19 mouse cellular contexts compared by ENCODE assay signal in the genomic region with DNA sequence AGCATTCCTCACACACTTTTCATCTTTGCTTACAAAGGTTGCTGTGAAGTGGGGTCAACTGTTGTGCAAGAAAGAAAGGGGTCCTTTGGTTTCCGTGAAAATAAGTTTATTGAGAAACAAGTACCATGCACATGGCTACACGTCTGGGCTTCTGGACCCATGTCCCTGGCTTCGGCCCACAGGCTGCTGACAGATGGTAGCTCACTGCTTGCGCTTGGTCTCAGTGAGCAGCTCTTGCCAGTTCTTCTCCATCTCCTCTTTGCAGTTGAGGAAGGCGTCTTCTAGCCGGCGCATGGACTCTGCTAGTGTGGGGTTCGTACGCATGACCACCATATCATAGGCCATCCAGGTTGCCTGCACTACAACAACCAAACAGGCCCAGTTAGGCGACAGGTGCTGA. TPM values are rescaled to one million over a fixed set of nuclear protein-coding genes. Genes with fewer than 3 reads are reported as not detected.
DNase-seq lines count a peak whose midpoint lies in the region; ATAC-seq and TF ChIP-seq lines count a peak whose summit lies in the region.
"Had no signal": no experiment of that assay in that cellular context is flagged by ENCODE, and none has a peak within 500 bp of the region (broad histone marks: within the 10 kb centered on the region; RNA-seq: fewer than 3 reads in every experiment).

No protein-coding gene starts in this region.

- TF ChIP-seq CTCF in cerebellum, adult 2 months (IDR thresholded peaks at IDR 0.05; ENCODE audit: borderline replicate concordance, insufficient read depth, low read depth, low read length) = no peak

- H3K27me3 ChIP-seq in cerebellum, adult 2 months (ENCODE audit: control insufficient read depth, insufficient read depth, low read length) = no peaks in the 10 kb centered on the region
- H3K27me3 ChIP-seq: embryonic facial prominence, embryonic 12.5 days; forebrain, embryonic 15.5 days had no signal

- H3K4me3 ChIP-seq in cerebellum, adult 2 months (replicated peaks; ENCODE audit: insufficient read depth, low read depth, low read length) = no peak overlapping the region
- H3K4me3 ChIP-seq: embryonic facial prominence, embryonic 10.5 days; embryonic facial prominence, embryonic 12.5 days; forebrain, embryonic 13.5 days; forebrain, embryonic 15.5 days had no signal

- H3K4me1 ChIP-seq in cerebellum, adult 2 months (ENCODE audit: control insufficient read depth, insufficient read depth, low read length) = peaks cover 9% of the 10 kb centered on the region
- H3K4me1 ChIP-seq: embryonic facial prominence, embryonic 12.5 days; forebrain, embryonic 13.5 days; forebrain, embryonic 15.5 days had no signal

- peak; percentile 57 to 71 for DNase-seq in cerebellum, adult 2 months
- no peak for DNase-seq in cerebellum, adult 8-10 months
- peak; percentile 58 for DNase-seq in cerebellum, adult 9-11 months
- peak; percentile 59 for DNase-seq in brain, adult 2 months (ENCODE audit: low read depth, low spot score)
- peak; percentile 71 to 75 for DNase-seq in cerebellum, postnatal 25 days
- DNase-seq in heart, adult 11 months = no peak
- DNase-seq in ovary, postnatal 36 days (ENCODE audit: low spot score) = no peak
- DNase-seq: adrenal gland, adult 2 months; adrenal gland, postnatal 10 days; adrenal gland, postnatal 25 days; forebrain, postnatal 0 days had no signal

- no peak overlapping the region for H3K27ac ChIP-seq in cerebellum, adult 2 months (ENCODE audit: insufficient read depth, low read length)
- H3K27ac ChIP-seq: embryonic facial prominence, embryonic 10.5 days; embryonic facial prominence, embryonic 12.5 days; forebrain, embryonic 13.5 days; forebrain, embryonic 15.5 days had no signal

- no peak for ATAC-seq in cerebellum, adult (ENCODE audit: insufficient number of reproducible peaks, low FRiP score, low TSS enrichment)
- ATAC-seq: forebrain, embryonic 13.5 days; forebrain, embryonic 15.5 days; forebrain, postnatal 0 days had no signal

- 30% methylated on average over 10 of the region's 10 CpGs for WGBS in cerebellum, adult 2 months

- no peak for TF ChIP-seq POLR2A in cerebellum, adult 2 months (IDR thresholded peaks at IDR 0.05; ENCODE audit: borderline replicate concordance, insufficient read depth, low read length)

RNA-seq across cellular contexts. Expression of gene Klhdc7b, which starts 5.4 kb away (rescaled TPM):
- polyA plus RNA-seq in cerebellum, adult 2 months (2012; rRNA removed) = 2.6 and 2.9 TPM in 2 replicates
- polyA plus RNA-seq: adrenal gland, adult 2 months; C2C12; embryonic facial prominence, embryonic 10.5 days; embryonic facial prominence, embryonic 12.5 days; embryonic facial prominence, embryonic 14.5 days; forebrain, embryonic 11.5 days; forebrain, embryonic 13.5 days; forebrain, embryonic 15.5 days had no signal

RNA-seq across cellular contexts. Expression of gene Odf3b, which starts 11.0 kb away (rescaled TPM):
- polyA plus RNA-seq in cerebellum, adult 2 months (2012; rRNA removed) = 18.3 and 24.4 TPM in 2 replicates
- polyA plus RNA-seq: C2C12 had no signal

RNA-seq across cellular contexts. Expression of gene Tymp, which starts 13.2 kb away (rescaled TPM):
- 5.5 and 5.7 TPM in 2 replicates for polyA plus RNA-seq in cerebellum, adult 2 months (2012; rRNA removed)

RNA-seq across cellular contexts. Expression of gene Sco2, which starts 16.4 kb away (rescaled TPM):
- polyA plus RNA-seq in cerebellum, adult 2 months (2012; rRNA removed) = 59.7 and 60.3 TPM in 2 replicates

RNA-seq across cellular contexts. Expression of gene Syce3, which starts 20.2 kb away (rescaled TPM):
- not detected in 2 replicates for polyA plus RNA-seq in cerebellum, adult 2 months (2012; rRNA removed)
- polyA plus RNA-seq: adrenal gland, adult 2 months; C2C12; embryonic facial prominence, embryonic 10.5 days; embryonic facial prominence, embryonic 12.5 days; embryonic facial prominence, embryonic 14.5 days; forebrain, embryonic 11.5 days; forebrain, embryonic 13.5 days; forebrain, embryonic 15.5 days; forebrain, postnatal 0 days had no signal

Comparison
In these comparisons a context has a peak if more than half of its experiments do, and no peak if none do; other contexts are left out.
1. DNase-seq: peak in cerebellum, adult 2 months (2 of 2), cerebellum, adult 9-11 months (single experiment), brain, adult 2 months (single experiment) and cerebellum, postnatal 25 days (2 of 2); none in cerebellum, adult 8-10 months (single experiment), heart, adult 11 months (single experiment) and ovary, postnatal 36 days (single experiment).